Mouse (Mus musculus) natural killer cell, adult 2 months (primary cell): ENCODE measurements at regions not wholly inside any gene's neighbourhood (a gene's known extent, or its start where the extent isn't known, plus 50 kb on each side); places are given as distances from the start of the nearest gene placed in this dataset.

Source experiments
- DNase-seq, 2 experiments: peaks; one replicate each; pipeline ENCODE4 v3.0.0; 2022; ENCODE audit warnings: low spot score in 2 of 2

- no peak for DNase-seq
These were observed 169.9 kb upstream of the Lef1 start for GRCm38 (mm10) chr3:130940302-130940867.

- DNase-seq = peak in 1 of 2 experiments; percentile 11
These were observed 173.3 kb upstream of the Lef1 start for GRCm38 (mm10) chr3:130936980-130937379.

GRCm38 (mm10) chr3:130936336-130936735 is 173.9 kb upstream of the Lef1 start:
- DNase-seq = no peak

- DNase-seq = no peak
These were observed 174.3 kb upstream of the Lef1 start for GRCm38 (mm10) chr3:130935926-130936315.

GRCm38 (mm10) chr3:130935302-130935925 is 174.9 kb upstream of the Lef1 start:
- DNase-seq = no peak

- DNase-seq = no peak
These were observed 177.5 kb upstream of the Lef1 start for GRCm38 (mm10) chr3:130932723-130933122.

GRCm38 (mm10) chr3:130932226-130932625 is 178.0 kb upstream of the Lef1 start:
- DNase-seq = no peak

GRCm38 (mm10) chr3:130925000-130925399 is 185.3 kb upstream of the Lef1 start:
- DNase-seq = no peak

- no peak for DNase-seq
These were observed 186.7 kb upstream of the Lef1 start for GRCm38 (mm10) chr3:130923615-130923958.

GRCm38 (mm10) chr3:130922812-130923614 is 187.3 kb upstream of the Lef1 start:
- DNase-seq = no peak

- no peak for DNase-seq
These were observed 188.5 kb upstream of the Lef1 start for GRCm38 (mm10) chr3:130921621-130922245.

GRCm38 (mm10) chr3:130913812-130914211 is 183.6 kb upstream of the Rpl34 start:
- DNase-seq = no peak

GRCm38 (mm10) chr3:130905101-130905500 is 174.9 kb upstream of the Rpl34 start:
- no peak for DNase-seq

- no peak for DNase-seq
These were observed 173.1 kb upstream of the Rpl34 start for GRCm38 (mm10) chr3:130903329-130903728.

GRCm38 (mm10) chr3:130902376-130902775 is 172.2 kb upstream of the Rpl34 start:
- no peak for DNase-seq

- DNase-seq = no peak
These were observed 171.1 kb upstream of the Rpl34 start for GRCm38 (mm10) chr3:130901343-130901742.

- no peak for DNase-seq
These were observed 170.6 kb upstream of the Rpl34 start for GRCm38 (mm10) chr3:130900846-130901245.

GRCm38 (mm10) chr3:130900054-130900840 is 170.0 kb upstream of the Rpl34 start:
- DNase-seq = peak; percentile 13 to 33

- no peak for DNase-seq
These were observed 164.1 kb upstream of the Rpl34 start for GRCm38 (mm10) chr3:130894168-130894814.

- no peak for DNase-seq
These were observed 161.1 kb upstream of the Rpl34 start for GRCm38 (mm10) chr3:130891310-130891709.

GRCm38 (mm10) chr3:130888587-130888986 is 158.4 kb upstream of the Rpl34 start:
- no peak for DNase-seq
